Mouse (Mus musculus) thymus, postnatal 14 days (tissue): ENCODE measurements around the gene Sema3f.
A peak's percentile ranks its signal among the peaks of the same experiment; 100 is the strongest.

ENCODE experiments used
- DNase-seq: peaks from one replicate; pipeline ENCODE4 v3.0.0; 2021

Sema3f gene

DNA sequence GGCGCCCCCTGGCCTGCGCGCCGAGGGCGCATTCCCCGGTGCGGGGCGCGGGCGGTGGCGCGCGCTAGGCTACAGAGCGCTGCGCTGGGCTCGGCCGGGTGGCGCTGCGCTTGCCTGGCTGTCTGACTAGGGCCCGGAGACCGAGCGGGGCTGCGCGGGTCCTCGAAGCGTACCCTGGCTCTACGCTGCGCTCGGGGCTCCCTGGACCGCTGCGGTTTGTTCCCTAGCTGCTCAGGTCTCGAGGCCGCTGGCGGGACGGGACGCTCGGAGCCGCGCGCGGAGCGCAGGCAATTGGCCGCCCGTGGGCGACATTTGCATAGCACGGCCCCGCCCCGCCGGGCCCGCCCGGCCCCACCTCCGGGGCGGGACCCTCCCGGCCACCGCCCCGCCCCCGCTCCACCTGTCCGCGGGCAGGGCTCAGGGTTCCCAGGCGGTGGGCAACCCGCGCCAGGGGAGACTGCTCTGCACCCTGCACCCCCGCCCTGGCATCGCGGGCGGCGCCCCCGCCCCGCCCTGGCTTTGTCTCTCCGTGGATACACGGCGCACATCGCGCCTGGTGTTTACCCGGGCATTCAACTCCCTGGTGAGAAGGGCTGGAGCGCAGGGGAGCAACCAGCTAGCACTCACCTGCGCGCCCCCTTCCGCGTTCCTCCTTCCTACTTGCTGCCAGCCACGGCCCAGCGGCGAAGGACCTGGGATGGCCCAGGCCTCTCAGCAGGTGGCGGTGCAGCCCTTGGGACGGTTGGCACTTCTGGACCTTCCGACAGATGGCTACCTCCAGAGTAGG, at the start of gene Sema3f:
TSS of gene Sema3f (minus strand) at position 779 of the 787 bp plus-strand sequence.
- DNase-seq, result peak; percentile 89

DNA sequence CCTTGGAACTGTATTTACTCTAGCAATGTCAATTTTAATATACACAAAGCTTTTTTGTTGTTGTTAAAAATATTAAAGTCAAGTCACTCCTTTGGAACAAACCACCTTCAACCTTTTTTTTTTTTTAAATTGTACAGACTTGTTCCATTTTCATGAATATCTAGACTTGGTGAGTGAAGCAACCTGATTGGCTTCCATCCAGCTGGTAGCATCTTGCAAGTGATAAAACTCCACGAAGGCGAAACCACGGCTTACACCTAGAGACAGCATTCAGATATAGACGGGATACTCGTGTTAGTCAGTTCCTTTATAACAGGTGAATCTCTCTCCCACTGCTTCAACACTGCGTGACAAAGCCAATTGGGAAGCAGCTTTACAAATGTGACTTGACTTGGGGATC, 49.3 kb upstream of the Sema3f start:
- no peak for DNase-seq

DNA sequence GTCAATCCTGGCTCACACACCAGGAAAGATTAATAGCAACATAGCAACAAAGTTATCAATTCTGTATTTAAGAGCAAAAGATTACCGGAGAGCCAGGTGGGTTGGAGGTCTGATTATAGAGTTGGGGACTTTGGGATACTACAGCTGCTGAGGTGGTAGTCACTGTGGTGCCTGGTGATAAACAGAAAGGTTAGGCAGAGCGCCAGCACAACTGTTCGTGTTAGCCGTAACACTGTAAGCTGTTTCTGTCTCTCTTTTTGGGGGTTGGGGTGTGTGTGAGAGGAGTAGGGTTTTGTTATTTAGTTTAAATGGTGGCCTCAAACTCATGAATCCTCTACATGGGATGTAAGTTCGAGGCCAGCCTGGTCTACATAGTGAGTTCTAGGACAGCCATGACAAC, 40.1 kb upstream of the Sema3f start:
- no peak for DNase-seq

DNA sequence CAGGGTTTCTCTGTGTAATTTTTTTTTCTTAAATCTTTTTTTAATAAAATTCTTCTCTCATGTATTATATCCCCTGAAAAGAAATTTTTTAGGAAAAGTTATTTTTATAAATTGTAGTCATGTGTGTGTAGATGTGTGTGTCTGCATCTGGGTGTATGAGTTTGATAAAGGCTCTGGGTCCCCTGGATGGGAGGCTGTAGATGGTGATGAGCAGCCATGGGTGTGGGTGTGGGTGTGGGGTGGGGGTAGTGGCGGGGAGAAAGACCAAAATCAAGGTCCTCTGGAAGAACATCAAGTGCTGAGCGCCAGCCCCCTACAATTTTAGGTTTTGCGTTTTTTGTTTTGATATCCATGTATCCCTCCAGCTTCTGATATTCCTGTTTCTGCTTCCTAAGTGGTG, 37.8 kb upstream of the Sema3f start:
- DNase-seq, result no peak

DNA sequence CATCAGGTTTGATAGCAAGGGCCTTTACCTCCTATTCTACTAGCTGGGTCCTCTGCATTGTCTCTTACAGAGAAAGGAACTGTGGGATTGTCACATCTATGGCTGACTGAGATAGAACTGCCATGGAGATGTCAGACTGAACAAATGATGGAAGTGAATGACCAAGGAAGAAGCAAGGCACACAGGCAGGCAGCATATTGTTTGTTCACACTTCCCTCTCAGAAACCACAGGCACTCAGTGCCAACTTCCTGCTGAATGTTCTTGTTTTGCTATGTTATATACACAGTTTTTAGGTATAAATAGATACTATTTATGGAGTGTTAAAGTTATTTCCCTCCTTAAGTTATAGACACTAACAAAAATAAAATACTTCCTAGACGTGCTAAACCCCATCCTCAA, 37.0 kb upstream of the Sema3f start:
- no peak for DNase-seq

DNA sequence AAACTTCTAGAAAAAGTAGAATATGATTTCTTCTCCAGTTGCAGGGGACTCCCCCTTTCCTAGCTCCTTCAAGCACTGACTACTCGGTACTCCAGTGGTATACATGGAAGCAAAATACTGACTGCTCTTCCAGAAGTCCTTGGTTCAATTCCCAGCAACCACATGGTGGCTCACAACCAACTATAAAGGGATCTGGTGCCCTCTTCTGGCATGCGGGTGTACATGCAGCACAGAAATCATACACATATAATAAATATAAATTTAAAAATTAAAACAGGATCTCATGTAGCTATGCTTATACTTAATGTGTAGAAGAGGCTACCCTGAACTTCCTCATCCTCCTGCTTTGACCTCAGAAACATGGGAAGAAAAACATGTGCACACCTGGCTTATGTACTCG, 36.4 kb upstream of the Sema3f start:
- no peak for DNase-seq

DNA sequence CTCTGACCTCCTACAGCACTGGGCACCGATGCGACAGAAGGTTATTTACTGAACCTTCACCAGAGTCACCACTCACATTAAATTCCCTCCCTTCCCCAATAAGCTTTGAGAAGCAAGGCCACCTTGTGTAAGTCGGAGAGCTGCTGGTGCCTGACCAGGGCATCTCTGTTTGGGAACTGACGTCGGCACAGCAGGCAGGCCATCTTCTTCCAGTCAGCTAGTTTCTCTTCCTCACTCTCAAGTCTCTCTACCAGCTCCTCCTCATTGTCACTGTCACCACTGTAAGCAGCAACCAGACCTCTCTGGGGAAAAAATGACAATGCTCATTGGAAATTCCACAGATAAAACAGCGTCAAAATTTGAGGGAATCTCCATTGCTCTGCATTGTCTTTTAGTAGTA, 33.8 kb upstream of the Sema3f start:
- DNase-seq, result no peak

DNA sequence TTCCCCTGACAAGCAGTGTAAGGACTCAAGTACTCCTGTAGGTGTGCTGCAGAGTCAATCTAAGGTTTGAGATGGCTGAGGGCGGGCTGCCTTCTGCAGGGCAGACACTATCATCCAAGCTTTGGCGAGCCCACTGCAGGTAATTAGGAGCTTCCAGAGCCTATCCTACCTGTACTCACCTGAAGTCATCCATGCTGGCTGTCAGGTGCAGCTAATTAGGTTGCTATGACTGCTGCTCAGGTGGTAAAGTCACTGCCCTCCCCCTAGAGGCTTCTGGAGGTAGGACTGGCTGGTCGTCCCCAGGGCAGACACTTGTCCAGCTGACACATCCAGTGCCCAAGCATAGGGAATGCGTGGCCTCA, 28.5 kb upstream of the Sema3f start:
- DNase-seq, result peak; percentile 49

DNA sequence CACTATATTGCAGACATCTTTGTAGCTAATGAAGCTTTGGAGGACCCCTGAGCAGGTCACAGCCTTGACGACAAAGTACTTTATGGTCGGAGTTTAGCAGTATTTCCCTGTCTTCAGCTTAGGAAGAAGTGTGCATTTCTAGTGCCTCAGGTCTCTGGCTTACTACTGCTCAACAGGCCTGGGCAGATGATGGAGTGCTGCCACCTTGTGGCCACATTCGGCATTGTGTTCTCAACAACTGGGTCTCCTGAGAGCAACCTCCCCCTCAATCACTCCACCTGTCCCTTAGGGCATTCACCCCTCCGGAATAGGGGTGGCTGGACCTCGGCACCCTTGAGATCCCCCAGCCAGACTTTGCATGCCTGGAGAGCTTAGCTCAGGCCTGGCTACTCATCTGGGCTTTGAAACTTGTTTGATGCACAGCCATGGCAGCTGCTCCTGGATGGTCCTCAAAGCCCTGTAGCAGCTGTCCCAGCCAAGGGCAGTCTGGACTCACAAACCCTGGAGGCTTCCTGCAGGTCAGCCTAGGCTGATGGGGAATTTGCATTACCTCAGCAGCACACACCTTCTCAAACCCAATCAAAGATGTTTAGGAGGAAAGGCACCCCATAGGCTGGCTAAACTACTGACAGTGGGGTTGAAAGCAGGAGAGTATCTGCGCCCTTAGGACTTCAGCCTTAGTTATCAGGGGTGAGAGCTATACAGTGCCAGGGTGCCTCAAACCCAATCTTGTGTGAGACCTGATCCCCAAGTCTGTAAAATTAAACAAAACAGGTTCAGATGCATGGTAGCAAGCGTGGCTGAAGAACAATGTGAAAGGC, 28.0 kb upstream of the Sema3f start:
- DNase-seq, result peak; percentile 91

DNA sequence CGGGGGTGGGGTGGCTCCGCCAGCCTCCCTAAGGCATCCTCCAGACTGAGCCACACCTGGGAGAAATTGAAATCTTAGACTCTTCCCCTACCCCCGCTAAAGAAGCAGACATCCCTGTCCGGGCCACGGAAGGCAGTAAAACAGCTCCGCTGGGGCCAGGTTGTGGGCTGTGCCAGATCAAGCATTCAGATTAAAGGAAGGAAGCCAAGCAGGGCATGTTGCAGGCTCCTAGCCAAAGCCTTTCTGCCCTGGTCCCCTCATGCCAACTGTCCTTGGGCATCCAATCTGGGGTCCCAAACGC, 25.9 kb upstream of the Sema3f start:
- peak; percentile 74 for DNase-seq

DNA sequence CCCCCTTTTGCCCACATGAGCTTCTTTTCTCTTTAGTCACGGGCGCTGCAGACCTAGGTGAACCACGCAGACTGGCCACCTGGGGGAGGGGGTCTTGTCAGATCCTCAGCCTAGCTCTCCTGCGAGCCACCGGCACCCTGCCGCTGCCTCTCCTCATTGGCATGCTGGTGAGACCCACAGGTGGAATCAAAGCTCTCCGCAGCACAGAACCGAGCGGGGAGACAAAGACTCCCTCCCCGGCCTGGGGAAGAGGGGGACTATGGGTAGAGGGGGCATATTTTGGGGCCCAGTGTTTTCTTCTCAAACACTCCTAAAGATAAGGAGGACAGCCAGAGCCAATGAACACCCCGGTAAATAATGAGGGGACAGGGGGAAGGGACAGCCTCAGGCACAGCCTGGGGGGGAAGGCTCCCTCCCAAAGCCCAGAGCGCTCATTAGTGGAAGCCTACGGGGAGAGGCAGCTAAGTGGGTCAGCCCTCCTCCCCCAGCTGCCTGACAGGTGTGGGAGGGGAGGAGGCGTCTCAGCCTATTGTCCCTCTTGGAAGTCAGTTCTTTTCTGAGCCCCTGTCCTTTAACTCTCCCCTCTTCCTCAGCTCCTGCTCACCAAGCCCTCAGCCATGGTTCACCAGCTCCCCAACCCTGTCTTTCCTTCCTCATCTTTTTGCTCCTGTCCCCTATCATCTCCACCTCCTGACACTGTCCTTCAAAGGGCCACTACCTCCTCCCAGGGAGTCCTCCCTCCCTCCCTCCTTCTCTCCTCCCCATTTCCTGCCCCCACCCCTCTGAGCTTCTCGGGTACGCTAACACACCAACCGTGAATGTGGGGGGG, 25.3 kb upstream of the Sema3f start:
- peak; percentile 71 for DNase-seq

DNA sequence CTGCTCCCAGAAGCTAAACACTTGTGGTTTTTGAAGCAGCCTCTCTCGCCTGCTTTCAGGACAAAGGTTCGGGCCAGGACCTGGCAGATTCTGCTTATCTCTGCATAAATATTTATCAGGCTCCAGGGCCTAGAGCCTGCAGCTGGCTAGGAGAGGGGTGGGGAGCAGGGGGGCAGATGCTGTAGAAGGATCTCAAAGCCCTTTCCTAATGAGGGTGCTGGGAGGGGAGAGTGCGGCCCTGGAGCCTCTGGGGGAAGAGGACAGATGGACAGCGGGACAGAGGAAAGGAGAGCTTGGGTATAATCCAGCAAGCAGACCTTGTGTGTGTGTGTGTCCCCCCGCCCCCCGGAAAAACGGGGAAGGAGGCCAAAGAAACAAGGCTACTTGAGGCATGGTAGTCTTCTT, 24.3 kb upstream of the Sema3f start:
- no peak for DNase-seq

DNA sequence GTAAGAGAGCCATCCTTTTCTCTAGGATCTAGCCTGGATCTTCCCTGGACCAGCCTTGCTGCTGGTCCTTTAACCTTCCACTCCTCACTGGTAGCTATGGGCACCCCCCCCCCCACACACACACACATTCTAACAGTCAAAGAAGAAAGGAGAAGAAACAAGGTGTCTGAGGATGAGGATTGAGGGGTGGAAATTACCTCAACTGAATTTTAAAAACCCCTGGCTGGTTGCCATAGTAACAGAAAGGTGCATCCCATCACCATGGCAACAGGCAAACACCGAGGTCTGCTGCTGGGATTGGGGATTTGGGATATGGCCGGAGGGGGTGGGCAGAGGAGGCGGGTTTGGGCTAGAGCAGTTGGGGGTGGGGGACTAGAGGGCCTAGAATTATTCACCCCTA, 19.4 kb upstream of the Sema3f start:
- DNase-seq, result no peak

DNA sequence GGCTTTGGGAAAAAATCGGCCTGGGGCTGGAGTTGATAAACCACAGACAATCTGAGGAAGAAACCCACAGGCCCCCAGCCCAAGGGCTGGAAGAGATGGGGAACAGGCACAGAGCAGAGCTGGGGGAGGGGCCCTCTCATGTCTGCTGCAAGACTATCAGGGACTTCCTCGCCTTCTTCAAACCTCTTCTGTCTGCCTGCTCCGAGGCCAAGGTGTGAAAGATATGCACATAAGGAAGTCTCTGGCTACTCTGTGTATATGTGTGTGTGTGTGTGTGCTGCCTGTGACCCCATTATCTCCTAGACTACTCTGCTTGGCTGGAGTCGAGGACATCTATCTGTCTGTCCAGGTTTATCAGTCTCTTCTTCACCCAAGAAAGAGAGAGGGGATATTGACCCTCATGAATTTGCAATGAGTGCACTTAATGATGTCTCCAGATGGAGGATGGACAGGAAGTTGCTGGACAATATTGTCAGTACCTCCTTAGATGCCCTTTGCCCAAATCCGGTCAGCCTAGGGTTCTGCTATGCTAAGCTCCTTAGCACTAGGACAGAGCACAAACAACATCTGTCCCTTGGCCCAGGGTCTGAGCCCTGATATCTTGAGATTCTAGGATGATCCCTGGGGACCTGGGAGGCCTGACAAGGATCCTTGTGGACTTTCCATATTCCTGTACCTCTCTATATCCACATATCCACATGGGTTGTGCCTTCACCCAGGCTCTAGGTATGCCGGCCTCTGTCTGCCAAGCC, 18.8 kb upstream of the Sema3f start:
- DNase-seq, result no peak

DNA sequence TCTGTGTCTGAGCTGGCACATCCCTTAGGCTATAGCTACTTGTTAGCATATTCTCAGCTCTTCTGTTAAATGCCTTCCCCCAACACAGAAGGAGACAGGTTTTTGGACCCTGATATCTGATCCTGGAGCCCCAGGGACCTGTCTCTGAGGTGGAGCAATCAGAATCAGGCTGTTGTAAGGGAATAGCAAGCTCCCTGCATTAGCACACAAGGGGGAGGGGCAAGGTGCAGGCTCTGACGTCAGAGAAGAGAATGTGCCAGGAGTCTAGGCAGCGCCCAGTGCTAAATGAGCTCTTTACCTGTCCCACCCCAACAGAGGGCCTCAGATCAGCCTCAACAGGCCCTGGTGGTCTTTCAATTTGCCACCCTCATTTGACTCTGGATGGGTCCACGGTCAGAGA, 16.8 kb upstream of the Sema3f start:
- no peak for DNase-seq

DNA sequence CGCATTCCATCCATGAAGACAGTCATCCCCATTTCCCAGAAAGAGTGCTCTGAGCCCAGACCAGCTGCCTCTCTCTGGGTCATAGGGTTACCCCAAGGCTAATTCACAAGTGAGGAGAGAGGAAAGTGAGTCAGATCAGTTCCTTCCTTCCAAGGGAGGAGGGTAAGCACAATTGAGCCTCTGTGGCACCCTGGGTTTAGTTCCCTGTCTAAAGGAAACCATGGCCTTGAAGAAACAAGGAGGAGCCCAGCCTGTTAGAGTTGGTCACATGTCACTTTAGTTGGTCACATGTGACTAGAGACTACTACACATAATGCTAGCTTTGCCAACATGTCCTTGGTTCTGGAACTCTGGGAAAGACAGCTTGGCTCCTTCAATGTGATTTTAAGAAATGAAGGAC, 14.5 kb upstream of the Sema3f start:
- no peak for DNase-seq

DNA sequence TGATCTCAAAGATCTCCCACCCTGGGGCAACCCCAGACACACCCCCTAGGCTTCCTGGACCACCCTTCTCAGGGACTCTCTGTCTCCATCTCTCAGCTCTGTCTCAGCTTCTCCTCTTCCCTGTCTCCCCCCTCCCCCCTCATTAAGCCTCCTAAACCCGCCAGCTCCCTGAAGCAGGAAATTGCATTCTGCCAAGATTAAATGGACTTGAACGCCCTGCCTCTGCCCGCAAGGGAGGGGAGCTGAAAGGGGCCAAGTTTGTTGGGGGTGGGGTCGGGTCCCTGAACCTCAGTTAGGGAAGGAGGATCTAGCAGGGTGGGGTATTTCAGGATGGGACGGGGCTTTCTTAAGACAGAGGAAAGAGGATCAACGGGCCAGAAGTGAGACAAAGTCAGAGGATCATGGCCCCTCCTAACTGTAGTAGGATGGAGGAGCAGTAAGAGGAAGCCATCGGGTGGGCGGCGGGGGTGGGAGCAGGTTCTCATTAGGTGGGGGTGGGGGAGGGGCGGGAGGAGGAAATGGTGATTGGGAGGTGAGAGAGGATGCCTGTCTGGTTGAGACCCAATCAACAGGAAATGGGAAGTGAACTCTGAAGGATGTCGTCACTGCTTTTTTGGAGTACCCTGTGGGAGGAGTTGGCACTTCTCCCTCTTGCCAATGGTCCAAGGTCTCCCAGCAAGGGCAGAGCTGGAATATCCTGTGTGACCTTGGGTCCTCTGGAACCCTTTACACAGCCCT, 13.7 kb upstream of the Sema3f start:
- DNase-seq, result no peak

DNA sequence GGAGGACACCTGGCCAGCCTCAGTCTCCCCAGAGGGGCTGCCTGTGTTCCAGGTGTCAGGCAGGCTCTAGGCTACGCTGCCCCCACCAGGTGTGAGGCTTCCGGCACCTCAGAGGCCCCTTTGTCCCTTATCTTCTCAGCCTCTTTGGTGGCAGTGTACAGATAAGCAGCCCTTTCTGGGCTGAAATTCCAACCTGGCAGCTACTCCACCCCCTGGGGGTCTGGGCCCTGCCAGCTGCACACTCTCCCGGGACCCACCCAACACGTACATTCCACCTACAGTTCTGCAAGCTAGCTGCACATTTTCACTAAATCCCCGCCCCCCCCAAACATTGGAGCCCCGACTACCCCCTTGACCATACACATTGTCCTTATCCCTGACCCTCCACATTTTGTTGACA, 13.0 kb upstream of the Sema3f start:
- peak; percentile 33 for DNase-seq

DNA sequence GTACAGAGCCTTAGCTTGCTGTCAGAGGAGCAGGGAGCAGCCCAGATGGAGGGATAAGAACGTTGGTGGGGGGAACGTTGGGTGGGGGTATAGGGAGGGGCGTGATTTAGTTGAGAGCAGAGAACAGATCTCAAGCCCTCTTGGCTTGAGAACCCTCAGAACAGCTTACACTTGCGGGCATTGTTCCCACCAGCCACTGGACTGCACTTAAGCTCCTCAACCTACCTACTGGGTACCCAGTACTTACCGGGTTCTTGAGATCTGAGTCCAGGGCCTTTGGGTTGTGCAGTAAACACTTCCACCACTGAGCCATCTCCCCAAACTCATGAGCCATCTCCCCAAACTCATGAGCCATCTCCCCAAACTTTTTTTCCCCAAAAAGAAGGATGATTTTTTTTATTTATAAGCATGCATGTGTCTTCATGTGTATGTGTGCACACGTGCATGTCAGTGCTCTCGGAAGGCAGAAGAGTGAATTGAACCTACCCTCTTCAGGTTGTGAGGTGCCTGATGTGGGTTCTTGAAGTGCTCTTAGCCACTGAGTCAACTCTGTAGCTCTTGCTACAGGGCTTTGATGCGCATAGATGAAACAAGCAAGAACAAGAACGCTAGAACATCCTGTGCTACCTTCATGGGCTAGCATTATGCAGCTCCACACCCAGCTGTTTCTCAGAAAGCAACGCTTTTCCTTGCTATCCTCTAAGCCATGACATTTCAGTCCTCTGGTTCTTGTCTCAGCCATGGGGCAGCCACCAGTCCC, 8.7 kb upstream of the Sema3f start:
- peak; percentile 35 for DNase-seq

DNA sequence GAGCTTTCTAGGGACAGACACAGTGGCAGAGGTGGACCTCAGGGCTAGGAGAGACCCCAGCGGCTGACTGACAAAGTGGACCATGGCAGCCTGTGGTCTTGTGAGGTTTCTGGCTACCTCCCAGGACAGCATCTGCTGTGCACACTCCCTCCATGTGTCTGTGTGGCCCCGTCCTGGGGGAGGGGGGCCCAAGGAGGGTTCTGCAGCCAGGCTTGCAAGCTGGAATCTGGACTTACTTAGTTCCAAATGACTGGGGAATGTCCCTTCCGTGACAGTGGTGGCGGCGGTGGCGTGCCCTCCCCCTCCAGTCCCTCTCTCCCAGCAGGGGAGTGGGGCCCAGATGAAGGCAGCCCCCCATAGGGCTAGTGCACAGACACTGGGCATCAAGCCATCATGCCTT, 6.7 kb upstream of the Sema3f start:
- DNase-seq, result no peak

DNA sequence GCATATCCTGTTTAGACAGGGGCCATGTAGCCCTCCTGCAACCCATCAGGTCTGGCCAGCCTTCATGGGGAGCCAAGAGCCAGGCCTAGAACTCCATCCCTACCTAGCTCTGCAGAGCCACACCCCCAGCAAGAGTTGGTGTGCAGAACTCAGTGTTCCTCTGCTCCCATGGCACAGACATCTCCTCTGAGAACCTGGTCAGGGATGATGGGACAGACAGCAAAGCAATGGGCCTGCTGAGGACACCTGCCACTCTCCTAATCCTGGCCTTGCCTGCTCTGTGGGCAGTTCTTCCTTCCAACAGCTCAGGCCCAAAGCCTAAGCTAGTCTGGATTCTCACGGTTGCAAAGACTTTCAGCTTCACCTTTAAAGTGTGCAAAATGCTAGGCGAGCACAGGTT, 5.4 kb upstream of the Sema3f start:
- DNase-seq, result no peak
